Mouse (Mus musculus) heart, adult 18-20 months (tissue): ENCODE data around the gene H1foo. TPM values are rescaled to one million over a fixed set of nuclear protein-coding genes. Genes with fewer than 3 reads are reported as not detected.

Source experiments
- DNase-seq, 2 experiments: peaks; one replicate each; pipeline ENCODE4 v3.0.0; 2021 to 2022; ENCODE audit warnings: mixed read lengths in 1 of 2
- total RNA-seq, 2 experiments: library from RNA; stranded (reverse); gene quantifications; 2 replicates each; pipeline ENCODE4 v1.2.3; 2021

Gene H1foo
- total RNA-seq, 2 experiments from 2014 or later: not detected

GRCm38 (mm10) chr6:115986472-115987095, 41.8 kb downstream of the H1foo start:
- peak in 1 of 2 experiments; percentile 74 for DNase-seq

- no peak for DNase-seq
These were observed 42.5 kb downstream of the H1foo start for GRCm38 (mm10) chr6:115987096-115987747.

GRCm38 (mm10) chr6:115989032-115989431, 44.3 kb downstream of the H1foo start:
- DNase-seq: peak in 1 of 2 experiments; percentile 34

DNA sequence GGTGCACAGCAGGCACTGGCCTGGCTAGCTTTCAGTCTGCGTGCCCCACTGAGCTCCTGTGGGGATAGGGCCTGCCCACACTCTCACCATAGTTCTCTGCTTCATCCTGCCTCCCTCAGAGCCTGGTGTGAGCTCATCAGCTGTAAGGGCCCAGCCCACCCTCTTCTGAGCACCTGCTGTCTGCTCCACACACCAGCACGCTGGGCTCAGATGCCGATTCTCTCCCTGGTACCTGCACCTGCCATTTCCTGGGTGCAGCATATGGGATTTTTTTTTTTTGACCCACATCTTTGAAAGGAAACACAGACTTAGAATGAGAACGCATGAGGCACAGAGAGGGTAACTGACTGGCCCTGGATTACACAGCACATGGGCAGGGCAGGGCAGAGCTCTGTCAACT, 44.9 kb downstream of the H1foo start:
- no peak for DNase-seq

- DNase-seq: no peak
These were observed 45.3 kb downstream of the H1foo start for GRCm38 (mm10) chr6:115990056-115990455.

- DNase-seq: peak in 1 of 2 experiments; percentile 29
These were observed 45.7 kb downstream of the H1foo start for GRCm38 (mm10) chr6:115990479-115990878.

GRCm38 (mm10) chr6:115991108-115991880, 46.6 kb downstream of the H1foo start:
- peak; percentile 62 to 70 for DNase-seq

DNA sequence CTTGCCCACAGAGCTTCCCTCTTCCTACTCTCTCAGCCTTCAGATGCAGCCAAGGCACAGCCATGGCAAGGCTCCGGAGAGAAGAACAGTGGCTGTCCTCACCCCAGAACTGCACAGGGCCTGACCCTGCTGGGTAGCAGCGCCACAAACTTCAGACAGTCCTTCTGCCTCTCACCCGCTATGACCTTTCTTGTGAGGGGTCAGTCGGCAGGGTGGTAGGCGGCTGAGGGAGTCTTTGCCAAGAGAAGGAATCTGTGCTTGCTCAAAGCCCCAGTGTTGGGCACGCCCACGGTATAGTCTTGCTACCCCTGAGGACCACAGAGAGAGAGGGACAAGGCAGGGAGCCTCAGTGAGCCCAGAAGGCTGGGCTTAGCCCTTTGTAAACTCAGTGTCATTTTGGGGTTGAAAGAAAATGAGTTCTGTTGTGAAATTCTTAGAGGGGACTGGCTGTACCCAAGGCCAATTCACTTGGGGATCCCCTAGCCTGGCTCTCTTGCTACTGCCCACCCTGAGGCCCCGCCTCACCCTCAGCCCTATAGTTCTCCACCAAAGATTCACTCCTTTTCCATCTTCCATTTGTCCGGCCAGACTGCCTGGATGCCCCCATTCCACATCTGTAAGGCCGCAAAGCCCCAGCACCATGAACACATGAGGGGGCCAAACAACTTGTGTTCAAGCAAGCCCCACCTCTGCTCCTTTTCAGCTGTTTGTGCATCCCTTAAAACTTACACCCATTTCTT, 47.3 kb downstream of the H1foo start:
- DNase-seq: peak; percentile 68 to 69

DNA sequence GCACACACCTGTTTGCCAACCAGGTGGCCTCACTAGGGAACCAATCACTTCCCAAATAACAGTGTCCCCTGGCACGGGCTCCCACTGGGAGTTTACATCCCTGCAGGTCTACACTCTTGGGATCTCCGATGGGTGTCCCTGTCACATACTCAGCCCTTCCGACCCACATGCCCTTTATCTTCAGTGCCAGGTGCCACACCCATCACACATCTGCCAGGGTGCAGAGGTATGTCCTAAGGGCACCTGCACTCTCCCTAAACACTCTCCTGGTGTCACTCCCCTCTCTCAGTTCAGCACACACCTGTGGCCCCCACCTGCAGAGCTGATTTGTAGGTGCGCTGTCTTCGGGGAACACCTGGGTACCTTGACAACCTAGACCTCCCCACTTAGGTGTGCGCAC, 48.2 kb downstream of the H1foo start:
- no peak for DNase-seq

- DNase-seq: peak; percentile 29 to 64
These were observed 48.9 kb downstream of the H1foo start for GRCm38 (mm10) chr6:115993463-115994145.

- peak; percentile 49 to 64 for DNase-seq
These were observed 49.6 kb downstream of the H1foo start for GRCm38 (mm10) chr6:115994146-115994876.

- DNase-seq: peak; percentile 97 to 98
These were observed 50.3 kb downstream of the H1foo start, which contains the start of gene Plxnd1 for GRCm38 (mm10) chr6:115994877-115995520. TSS of gene Plxnd1 (minus strand) at chr6:115995005.

GRCm38 (mm10) chr6:115995531-115995941, 50.8 kb downstream of the H1foo start:
- DNase-seq: peak; percentile 40 to 64

DNA sequence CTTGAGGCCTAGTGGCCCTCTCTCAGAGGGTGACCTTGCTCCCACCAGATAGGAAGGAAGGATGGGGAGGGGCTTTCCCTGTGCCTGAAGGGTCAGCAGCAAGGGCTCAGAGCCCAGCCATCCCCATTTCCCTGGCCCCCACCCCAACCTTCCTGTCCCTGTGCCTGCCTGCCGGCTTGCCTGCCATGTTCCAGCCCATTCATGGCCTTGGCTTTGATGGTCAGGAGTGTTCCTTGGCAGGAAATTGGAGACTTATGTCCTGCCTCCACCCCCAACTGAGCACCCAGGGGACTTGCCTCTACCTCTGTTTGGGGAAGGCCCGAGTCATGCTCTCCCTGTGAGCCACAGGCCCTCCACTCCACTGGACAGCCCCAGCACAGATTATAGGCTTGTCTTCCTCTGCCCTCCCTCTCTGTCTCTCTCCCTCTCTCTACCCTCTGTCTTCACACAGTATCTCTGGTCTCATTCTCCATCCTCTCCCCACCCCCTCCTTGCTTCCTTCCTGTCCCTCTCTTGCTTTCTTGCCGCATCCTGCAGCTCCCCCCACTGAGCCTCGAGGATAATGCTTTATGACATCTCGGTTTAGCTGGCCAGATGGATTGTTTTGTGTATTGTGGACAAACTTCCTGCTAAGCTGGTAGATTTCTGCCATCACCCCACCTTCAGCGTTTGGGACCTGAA, 51.6 kb downstream of the H1foo start:
- peak; percentile 76 to 91 for DNase-seq

DNA sequence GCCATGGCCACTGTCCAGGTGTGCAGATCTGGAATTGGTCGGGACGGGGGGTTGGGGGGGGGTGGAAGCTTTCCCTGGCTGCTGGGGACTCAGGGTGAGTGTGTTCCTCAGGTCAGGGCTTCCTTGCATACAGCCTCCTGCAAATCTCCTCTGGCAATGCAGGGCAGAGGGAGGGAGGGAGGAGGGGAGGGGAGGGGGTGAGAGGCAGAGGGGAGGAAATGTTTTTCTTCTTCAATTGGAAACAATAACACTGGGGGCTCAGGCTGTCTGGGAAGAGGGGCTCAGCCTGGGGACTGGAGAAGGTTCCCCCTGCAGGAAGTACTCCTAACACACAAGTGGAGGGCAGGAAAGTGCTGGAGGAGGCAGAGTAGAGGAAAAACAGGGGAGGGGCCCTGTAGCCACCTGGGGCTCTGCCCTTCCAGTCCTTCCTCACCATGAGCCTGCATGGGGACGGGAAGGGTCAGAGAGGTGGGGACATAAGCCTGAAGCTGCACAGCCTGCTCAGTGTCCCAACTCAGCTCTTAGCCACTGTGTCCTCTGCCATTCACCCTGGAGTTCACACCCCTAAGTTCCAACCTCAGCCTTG, 53.1 kb downstream of the H1foo start:
- DNase-seq: no peak

GRCm38 (mm10) chr6:115998758-115999157, 54.0 kb downstream of the H1foo start:
- DNase-seq: no peak

DNA sequence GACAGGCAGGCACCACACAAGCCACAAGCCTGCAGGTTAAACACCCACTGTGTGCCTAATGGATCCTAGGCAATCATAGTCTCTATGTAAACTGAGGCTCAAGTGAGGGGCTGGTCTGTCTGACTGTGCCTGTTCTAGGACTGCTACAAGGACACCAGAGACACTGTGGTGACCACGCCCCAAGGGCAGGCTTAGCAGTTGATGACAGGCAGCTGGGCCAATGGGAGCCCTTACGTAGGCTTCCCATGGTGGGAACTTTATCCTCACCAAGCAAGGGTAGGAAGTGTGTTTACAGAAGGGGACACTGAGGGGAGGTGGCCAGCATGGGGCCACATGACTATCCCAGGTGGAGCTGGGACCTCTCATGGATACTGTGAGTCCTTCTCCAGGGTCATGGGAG, 54.5 kb downstream of the H1foo start:
- DNase-seq: peak in 1 of 2 experiments; percentile 47
